Mouse (Mus musculus) urinary bladder, postnatal 36 days (tissue): ENCODE measurements around the gene Swsap1.

Experiments
- DNase-seq, 2 experiments: peaks; one replicate each; pipeline ENCODE4 v3.0.0; 2022; ENCODE audit warnings: low spot score in 2 of 2, mixed read lengths in 1 of 2

Swsap1 gene

DNA sequence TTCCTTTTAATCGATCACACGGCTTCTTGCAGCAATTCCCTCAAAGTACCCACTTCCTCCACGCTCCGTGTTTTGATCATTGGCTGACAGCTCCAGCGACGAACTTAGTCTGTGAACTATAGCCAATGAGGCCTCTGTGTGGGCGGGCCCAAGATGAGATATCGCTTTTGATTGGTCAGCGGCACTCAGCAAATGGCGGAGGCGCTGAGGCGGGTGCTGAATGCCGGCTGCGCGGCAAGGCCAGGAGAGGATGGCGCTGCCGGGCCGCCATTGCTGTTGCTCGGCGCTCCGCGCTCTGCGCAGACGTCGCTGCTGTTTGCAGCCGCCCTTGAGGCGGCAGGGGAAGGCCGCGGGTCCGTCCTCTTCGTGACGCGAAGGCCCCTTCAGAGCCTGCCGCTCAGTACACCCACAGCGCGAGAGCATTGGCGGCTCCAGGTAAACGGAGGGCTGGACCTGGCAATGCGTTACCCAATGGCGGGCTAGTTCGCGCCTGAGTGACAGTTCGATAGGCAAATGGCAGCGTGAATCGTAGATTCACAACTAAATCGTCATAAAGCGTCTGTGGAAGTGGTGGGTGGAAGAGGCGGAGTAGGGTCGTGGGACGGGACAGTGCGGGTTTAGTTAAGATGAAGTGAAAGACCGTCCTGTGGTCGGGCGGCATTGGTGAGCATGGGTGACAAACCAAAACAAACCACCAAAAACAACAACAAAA, at the start of gene Swsap1:
Gene Swsap1, plus strand, starts transcription at position 186 of the 712 bp plus-strand sequence.
- DNase-seq: peak; percentile 98 to 99

DNA sequence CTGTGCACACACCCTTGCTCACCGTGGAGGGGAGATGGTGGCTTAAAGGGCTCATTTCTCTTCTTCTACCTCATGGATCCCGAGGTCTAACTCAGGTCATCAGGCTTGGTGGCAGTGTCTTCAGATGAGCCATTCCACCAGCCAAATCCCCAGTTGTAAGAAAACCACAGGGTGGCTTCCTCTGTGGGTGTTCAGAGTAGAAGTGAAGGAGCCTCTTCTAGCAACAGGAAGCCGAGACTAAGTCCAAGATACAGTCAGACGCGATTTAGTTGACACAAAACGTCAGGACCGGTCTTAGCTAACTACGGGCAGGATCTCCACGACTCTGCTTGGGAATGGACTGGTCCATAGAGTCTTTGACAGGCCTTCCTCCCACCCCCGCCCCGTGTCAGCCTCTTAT, 47.3 kb upstream of the Swsap1 start:
- DNase-seq: no peak

DNA sequence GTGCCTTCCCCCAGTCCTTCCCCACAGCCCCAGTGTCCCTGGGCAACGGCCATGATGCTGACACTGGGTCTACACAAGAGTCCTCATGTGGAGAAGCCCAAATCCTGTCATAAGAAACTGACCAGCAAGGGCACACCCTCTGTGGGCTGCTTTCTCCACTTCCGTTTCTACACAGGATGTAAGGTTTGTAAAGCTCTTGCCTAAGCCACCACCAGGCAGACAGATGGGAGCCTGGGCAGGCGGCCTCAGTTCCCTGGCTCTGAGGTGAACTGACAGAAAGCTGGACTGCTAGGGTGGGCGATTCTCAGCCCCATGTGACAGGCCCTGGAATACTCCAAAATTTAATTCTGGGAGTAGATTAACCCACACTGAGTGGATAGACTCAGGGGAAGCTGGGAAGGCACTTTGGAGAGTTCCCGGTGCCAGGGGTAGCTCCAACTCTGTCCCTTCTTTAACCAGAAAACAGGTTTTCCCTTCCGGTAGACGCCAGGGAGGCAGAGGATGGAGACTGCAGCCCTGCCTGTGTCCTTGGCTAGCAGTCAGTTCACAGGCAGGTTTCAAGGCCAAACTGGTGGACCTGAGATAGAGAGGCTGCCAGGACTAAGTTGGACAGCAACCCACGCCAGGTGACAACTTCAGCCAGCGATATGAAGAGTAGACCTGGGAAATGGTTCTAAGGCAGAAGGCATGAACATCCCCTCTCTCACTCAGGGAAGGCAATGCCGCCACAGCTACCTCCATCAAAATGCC, 45.9 kb upstream of the Swsap1 start:
- no peak for DNase-seq

DNA sequence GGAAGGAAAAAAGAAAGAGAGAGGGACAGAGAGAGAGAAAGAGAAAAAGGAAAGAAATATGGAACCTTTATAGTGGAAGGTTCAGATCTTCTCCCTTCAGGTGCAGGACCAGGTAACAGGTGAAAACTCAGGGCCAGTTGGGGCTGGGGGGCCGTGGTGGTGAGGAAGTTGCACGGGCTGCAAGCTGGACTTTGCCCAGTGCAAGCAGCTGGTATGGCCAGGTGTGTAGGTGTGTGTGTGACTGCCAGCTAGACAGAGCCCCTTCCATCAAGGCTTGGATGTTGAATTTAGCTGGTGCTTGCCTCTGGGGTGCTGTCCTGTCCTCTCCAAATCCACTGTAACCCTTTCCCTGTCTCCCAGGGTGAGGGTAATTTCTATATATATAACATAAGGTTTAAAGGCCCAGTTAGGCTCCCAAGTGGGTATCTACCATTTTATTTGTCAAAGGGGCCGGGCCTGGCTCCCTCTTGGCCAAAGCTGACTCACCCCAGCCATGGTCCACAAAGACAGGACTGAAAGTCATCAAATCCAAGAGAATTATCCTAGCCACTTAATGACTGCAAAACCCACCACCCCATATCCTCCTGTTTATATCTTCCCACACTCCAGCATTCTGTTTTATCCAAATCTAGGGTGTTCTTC, 38.6 kb upstream of the Swsap1 start:
- DNase-seq: no peak

DNA sequence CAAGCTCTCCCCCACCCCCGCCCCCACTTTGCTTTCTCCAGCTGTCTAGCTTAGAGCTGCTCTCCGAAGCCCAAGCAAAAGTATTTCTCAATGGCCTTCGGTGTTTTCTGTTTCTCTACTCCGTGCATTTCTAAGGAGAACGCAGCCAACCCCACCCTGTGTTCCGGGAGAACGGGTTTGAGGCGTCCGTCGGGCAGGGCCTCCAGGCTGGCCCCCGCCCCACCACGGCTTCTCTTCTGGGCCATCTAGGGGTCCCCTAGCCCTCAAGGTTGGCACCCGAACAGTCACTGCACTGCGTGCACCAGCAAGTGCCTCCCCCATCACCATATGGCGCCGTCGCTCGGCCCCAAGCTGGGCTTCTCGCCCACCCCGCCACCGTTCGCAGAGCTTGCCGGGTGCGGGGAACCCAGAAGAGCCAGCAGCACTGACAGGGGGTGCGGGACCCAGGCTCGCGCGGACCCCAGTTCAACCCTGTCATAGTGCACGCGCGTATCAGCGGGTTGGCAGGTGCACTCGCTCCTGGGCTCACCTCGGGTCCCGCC, 38.0 kb upstream of the Swsap1 start:
- DNase-seq: peak in 1 of 2 experiments; percentile 43

DNA sequence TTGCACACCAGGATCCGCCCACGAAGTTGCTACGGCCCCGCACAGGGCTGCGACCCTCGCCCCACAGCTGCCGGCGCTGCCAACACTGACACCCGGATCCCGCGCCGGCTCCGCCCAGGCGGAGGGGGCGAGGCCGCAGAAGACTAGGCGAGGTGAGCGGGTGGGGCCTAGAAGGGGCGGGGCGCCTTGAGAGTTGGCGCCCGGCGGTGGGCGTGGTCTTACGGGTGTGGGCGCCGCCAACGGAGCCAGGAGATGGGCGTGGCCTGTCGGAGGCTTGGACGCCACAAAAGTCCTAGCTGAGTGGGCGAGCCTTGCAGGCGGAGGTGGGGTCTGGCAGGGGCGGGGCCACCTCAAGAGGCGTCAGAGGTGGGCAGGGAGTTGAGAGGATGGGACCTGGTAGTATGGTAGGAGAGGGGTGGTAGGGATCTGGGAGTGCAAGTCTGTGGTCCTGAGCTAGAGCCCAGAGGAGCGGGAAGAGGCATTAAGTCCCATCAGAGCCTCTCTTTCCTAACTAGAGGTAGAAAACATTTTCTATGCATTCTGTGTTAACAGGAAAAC, 37.4 kb upstream of the Swsap1 start, which contains the start of gene Rab3d:
Gene Rab3d, minus strand, starts transcription at position 158 of the 558 bp plus-strand sequence.
- DNase-seq: peak; percentile 95 to 97

DNA sequence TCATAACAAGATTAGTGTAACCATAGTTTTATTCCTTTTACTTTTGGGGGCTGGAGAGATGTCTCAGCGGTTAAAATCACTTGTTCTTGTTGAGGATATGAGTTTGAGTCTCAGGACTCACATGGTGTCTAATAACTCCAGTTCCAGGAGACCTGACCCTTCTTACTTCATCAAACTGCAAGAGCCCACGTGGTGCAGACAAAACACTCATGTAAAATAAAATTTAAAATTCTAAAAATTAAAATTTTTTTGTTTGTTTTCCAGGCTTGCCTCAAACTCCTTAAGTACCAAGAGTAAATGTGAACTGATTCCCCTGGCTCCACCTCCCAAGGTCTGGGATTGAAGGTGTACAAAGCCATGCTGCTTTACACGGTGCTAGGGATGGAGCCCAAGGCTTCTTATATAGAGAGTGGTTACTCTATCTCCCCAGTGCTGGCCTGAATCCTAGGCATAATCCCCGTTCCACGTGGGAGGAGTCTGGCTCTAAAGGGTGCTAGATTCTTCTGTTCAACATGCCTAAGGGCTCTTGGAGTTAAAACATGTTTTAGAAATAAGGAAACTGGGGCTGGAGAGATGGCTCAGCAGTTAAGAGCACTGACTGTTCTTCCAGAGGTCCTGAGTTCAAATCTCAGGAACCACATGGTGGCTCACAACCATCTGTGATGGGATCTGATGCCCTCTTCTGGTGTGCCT, 36.7 kb upstream of the Swsap1 start:
- DNase-seq: no peak

DNA sequence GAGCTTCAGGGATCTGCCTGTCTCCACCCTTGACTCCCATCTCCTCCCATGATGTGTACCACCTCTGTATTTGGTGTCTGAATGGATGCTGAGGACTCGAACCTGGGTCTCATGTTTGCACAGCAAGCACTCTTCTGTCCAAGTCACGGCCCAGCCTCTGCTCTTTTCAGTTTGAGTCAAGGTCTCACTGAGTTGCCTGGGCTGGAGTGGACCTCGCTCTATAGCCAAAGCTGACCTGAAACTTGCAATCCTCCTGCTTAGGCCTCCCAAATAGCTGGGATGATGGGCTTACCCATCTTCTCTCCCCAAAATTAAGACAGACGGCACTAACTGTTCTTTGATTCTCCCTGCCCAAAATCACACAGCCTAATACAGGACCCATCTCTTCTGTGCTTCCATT, 32.5 kb upstream of the Swsap1 start:
- DNase-seq: no peak

DNA sequence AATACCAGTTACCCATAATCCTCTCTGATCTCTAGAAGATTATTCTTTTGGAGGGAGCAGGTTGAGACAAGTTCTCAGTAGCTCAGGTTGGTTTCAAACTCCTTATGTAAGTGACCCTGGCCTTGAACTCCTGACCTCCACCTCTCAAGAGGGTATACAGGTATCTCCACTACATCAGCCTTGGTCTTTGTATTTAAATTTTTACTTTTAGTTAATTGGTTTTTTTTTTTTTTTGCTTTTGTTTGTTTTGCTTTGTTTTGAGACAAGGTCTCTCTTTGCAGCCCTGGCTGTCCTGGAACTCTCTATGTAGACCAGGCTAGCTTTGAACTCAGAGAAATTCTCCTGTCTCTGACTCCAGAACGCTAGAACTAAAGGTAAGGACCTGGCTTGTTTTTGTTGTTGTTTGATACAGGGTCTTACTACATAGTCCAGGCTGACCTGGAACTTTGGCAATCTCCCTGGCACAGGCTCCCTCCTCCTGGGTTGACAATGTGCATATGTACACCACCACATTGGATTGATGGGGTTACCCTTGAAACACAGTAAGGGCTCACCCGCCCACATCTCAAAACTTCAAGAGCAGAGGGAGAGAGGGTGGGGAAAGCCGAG, 32.0 kb upstream of the Swsap1 start:
- DNase-seq: no peak

DNA sequence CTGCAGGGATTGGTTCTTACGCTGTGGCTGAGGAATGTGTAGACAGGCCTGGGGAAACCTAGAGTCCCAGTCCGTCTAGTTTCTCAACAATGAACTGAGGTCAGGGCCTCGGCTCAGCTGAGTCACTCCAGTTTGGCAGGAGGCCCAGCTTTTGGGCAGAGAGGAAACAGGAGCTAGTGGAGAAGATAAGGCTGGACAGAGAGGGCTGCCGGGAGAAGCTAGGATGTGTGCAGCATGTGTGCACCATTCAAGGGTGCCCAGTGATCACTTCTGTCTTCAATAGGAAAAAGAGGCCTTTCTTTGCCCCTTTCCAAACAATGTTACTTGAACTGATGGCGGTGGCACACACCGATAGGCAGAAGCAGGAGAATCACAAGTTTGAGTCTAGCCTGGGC, 31.5 kb upstream of the Swsap1 start:
- peak; percentile 85 to 95 for DNase-seq

DNA sequence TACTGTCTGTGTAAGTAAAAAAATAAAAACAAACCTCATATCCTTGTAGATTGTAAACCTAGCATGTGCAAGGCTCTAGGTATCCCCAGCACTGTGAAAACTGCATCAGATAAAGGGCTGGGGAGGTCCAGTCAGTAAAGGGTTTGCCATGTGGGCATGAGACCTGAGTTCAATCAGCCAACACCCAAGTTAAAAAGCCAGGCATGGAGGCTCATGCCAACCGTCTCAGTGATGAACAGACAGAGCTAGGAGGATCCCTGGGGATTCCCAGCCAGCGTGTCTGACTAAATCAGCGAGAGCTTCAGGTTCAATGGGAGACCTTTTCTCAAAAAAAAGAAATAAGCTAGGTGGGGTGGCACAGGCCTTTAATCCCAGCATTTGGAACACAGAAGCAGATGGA, 30.5 kb upstream of the Swsap1 start:
- no peak for DNase-seq

DNA sequence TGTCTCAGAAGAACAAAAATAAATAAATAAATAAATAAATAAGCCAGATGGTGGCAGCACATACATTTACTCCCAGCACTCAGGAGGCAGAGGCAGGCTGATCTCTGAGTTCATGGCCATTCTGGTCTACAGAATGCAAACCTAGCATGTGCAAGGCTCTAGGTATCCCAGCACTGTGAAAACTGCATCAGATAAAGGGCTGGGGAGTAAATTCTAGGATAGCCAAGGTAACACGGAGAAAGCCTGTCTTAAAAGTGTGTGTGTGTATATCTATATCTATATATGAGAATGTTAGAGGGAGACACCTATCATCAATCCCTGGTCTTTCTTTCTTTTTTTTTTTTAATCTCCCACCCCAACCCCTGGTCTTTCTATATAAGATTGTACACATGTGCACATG, 30.0 kb upstream of the Swsap1 start:
- no peak for DNase-seq

DNA sequence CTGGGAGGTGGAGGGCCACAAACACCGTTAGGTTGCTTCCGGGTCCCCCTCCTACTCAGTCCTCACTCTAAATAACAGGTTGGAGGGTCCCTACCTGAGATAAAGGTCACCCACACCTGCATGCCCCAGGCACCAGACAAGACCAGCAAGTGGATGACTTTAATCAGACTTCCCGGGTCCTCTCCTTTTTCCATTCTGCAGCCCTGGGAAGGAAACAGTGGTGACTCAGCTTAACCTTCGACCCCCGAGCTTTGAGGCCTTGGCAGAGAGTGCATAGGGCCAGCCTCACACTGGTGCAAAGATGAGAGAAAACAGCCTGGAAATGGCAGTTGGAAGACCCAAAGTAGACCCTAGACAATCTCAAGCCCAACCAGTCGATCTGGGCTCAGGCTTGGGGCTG, 29.4 kb upstream of the Swsap1 start:
- peak in 1 of 2 experiments; percentile 33 for DNase-seq

DNA sequence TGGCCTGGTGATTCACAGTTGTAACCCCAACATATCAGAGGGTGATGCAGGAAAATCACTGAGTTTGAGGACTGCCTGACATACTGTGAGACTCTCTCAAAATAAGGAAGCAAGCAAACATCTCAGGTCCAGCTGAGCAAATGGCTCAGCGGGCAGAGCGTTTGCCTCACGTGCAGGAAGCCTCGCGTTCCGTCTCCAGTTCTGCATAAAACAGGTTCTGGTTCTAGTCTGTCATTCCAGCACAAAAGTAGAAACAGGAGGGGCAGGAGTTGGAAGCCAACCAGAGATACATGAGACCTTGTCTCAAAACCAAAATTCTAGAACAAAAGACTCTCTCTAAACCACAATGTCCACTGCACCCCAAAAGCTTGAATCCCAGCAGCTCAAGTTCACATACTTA, 28.8 kb upstream of the Swsap1 start:
- no peak for DNase-seq

DNA sequence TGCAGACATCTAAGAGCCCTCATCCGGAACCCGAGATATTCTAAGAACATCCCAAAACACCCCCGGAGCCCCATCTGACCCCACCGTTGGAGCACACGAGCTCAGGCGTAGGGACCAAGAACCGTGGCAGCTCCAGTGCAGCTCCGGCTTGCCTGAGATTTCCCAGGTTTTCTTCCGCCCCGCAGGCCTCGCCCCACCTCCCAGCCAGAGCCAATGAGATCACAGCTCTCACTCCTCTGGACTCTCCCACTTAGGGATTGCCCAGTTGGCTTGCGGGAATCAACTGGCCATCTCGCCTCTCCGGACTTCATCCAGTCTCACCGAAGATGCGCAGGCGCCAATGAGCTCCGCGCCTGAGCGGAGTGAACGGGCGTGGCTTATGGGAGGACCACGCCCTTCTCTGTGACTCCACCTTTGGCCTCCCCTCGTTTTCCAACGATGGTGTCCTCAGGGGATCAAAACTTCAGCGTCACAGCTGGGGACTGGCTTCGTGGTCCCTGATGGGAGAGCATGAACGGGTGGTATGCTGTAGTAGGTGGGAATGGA, 28.3 kb upstream of the Swsap1 start, which contains the start of the genes Ccdc159 and Tmem205:
Gene Ccdc159, plus strand, starts transcription at position 264 of the 546 bp plus-strand sequence.
Gene Tmem205, minus strand, starts transcription at position 349 of the 546 bp plus-strand sequence.
- peak; percentile 86 to 94 for DNase-seq

DNA sequence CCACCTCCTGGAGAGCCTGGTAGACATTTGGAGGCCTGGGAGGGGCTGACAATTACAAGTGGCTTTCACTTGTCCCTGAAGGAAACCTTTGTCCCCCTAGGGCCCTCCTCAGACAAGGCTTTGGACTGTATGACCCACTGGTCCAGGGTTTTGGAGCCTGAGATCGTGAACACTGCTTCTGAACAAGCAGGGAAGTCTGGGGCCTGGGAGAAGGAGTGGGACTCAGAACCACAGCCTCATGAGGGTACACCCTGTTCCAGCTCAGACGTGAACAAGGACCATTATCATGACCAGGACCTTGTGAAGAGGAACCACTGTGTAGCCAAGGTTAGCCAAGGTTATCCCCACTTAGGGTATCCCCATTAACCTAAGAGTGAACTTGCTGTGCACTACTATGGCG, 26.3 kb upstream of the Swsap1 start:
- DNase-seq: no peak

DNA sequence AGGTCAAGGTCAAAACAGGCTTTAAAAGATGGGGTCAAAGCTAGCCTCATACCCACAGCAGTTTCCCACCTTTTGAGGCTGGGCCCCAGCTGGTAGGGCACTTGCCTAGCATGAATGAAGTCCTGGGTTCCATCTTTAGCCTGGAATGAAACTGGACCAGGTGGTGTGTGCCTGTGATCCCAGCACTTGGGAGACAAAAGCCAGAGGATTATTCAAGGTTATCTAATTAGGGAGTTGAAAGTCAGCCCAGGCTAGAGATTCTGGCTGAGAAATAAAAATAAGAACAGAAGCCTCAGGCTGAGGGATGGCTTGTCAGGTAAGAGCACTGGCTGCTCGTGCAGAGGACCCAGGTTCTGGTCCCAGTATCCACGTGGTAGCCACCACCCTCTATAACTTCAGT, 23.5 kb upstream of the Swsap1 start:
- DNase-seq: no peak

DNA sequence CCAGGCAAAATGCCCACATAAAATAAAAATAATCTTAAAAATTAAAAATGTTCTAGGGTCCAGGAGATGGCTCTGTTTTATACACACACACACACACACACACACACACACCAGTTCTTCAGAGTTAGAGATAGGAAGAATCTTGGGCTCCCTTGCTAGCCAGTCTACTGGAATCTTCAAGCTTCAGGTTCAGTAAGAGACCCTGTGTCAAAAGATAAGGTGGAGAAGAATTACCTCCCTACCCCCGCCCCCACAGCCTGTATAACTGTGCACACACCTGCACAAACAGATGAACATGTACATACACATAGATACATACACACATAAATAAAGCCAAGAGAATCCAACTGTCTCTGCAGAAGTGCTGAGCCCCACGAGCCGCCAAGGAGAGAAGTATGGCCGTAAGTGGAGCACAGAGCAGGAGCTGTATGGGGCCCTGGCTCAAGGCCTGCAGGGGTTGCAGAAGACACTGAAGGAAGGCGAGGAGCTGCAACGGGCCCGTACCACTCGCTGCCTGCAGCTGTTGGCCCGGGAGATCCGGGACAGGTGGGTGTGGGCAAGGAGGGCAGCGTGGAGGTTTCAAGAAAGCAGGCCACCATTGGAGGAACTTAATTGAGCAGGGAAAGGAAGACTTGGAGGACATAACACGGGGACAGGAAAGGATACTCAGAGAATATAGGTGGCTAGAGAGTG, 23.0 kb upstream of the Swsap1 start:
- DNase-seq: no peak

DNA sequence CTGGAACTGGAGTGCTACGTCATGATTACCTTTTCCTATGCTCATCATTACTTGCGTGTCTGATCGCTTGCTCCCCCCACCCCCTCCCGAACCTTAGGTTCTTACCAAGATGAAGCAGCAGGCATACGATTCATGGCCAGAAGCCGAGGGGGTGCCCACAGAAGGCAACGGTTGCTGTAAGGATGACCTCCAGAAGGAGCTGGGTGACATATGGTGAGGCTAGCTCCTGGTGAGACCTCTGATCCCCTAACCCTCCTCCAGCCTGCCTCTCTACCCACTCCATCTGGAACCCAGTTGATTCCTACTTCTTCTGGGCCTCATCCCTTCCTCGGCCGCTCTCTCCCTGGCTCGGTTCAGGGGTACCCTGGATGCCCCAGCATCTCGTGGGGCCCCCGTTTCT, 21.5 kb upstream of the Swsap1 start:
- DNase-seq: no peak
